Mouse (Mus musculus) hindbrain, embryonic 14.5 days (tissue): ENCODE measurements around the gene Col5a2. TPM values are rescaled to one million over a fixed set of nuclear protein-coding genes. Genes with fewer than 3 reads are reported as not detected.
A peak's percentile ranks its signal among the peaks of the same experiment; 100 is the strongest.

Experiments
- ATAC-seq: fragments of 200-750 bp; cut with Nextera tagmentation; 2 replicates; pipeline ENCODE4 v1.8.0; 2017; ENCODE audit warnings: moderate number of reproducible peaks, mild to moderate bottlenecking, moderate TSS enrichment, moderate library complexity; ENCODE audit not compliant: low FRiP score
- DNase-seq: peaks from one replicate; pipeline ENCODE4 v3.0.0-alpha.2; 2015; ENCODE audit warnings: low spot score
- H3K27ac ChIP-seq: fragments of 300-500 bp; sonication (generic); 2 replicates; pipeline ENCODE4 v1.5.1; 2014; ENCODE audit warnings: mild to moderate bottlenecking, moderate library complexity
- H3K27me3 ChIP-seq: fragments of 300-500 bp; sonication (generic); 2 replicates; pipeline ENCODE4 v1.6.1; 2014; ENCODE audit warnings: mild to moderate bottlenecking, low read length, mixed read lengths; ENCODE audit not compliant: control insufficient read depth, insufficient read depth
- H3K36me3 ChIP-seq: fragments of 300-500 bp; sonication (generic); replicated peaks from 2 replicates; pipeline ENCODE4 v1.6.1; 2014; ENCODE audit not compliant: control insufficient read depth, insufficient read depth
- H3K4me1 ChIP-seq: fragments of 300-500 bp; sonication (generic); replicated peaks from 2 replicates; pipeline ENCODE4 v1.6.1; 2014; ENCODE audit warnings: antibody characterized with exemption, low read length, mixed read lengths; ENCODE audit not compliant: control insufficient read depth, insufficient read depth
- H3K4me2 ChIP-seq: fragments of 300-500 bp; sonication (generic); replicated peaks from 2 replicates; pipeline ENCODE4 v1.6.1; 2014; ENCODE audit warnings: mild to moderate bottlenecking, moderate library complexity
- H3K4me3 ChIP-seq: fragments of 300-500 bp; sonication (generic); replicated peaks from 2 replicates; pipeline ENCODE4 v1.5.1; 2014; ENCODE audit warnings: mild to moderate bottlenecking, low read length
- H3K9ac ChIP-seq: fragments of 300-500 bp; sonication (generic); 2 replicates; pipeline ENCODE4 v1.6.1; 2014
- H3K9me3 ChIP-seq: fragments of 300-500 bp; sonication (generic); 2 replicates; pipeline ENCODE4 v1.6.1; 2016; ENCODE audit warnings: low read length; ENCODE audit not compliant: control insufficient read depth
- WGBS: fragments of 180-500 bp; shearing (Covaris S2); extraction: QIAGEN DNeasy Blood & Tissue Kit; methylation state at CpG from one replicate; pipeline ENCODE4 v1.1.7; 2014; 5-methylcytosine and 5-hydroxymethylcytosine counted together
- polyA plus RNA-seq: library from polyadenylated mRNA; unstranded; fragments of >200 nt; fragmentation: Nextera tagmentation; extraction: Ambion mirVana; gene quantifications from 2 replicates; pipeline ENCODE4 v1.2.1, GENCODE M21; 2014

Col5a2 gene
- polyA plus RNA-seq, 1 experiment from 2014 or later: 15.0 TPM

- WGBS: 66% methylated on average over 6 of the region's 6 CpGs
- H3K4me1 ChIP-seq: 0 out of 2 replicates have a peak, but pooled peaks cover 9% of the 10 kb centered on the region
- H3K27ac ChIP-seq: no peak overlapping the region
- DNase-seq (no peak), ATAC-seq (no peak)
- peak overlapping the region; percentile 33 for H3K4me3 ChIP-seq
- H3K9me3 ChIP-seq: no peaks in the 10 kb centered on the region
- peak overlapping the region; percentile 51; the same call in 1 of the 2 replicates for H3K9ac ChIP-seq
- H3K36me3 ChIP-seq: no peaks in the 10 kb centered on the region
- H3K27me3 ChIP-seq: no peaks in the 10 kb centered on the region
- H3K4me2 ChIP-seq: peak overlapping the region; percentile 57
These were observed 1.6 kb downstream of the Col5a2 start for GRCm38 (mm10) chr1:45501437-45501836.

DNA sequence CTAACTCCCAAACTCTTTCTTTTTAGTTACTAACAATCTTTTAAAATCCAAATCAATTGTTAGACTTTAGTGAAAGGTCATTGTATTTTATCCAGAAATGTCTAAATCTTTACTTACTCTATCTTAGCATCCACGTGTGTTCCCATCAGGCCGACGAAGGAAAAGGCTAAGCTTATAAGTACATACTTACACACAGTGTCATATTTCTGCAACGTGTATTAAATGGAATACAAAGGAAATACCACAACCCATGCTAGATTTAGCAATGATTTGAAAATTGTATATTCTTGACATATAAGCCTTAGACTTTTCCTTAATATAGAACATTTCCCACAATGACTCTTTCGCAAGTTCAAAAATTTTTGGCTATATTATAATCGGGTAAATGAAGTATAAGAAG is 2.6 kb downstream of the Col5a2 start:
- 89% methylated on average over 6 of the region's 6 CpGs for WGBS
- DNase-seq: no peak
- H3K27ac ChIP-seq: no peak overlapping the region
- H3K36me3 ChIP-seq: no peaks in the 10 kb centered on the region
- no peak for ATAC-seq
- H3K9ac ChIP-seq: no peak overlapping the region
- no peak overlapping the region for H3K4me2 ChIP-seq
- H3K27me3 ChIP-seq: no peaks in the 10 kb centered on the region
- H3K4me3 ChIP-seq: no peak overlapping the region
- H3K4me1 ChIP-seq: 0 out of 2 replicates have a peak, but pooled peaks cover 9% of the 10 kb centered on the region
- H3K9me3 ChIP-seq: no peaks in the 10 kb centered on the region

DNA sequence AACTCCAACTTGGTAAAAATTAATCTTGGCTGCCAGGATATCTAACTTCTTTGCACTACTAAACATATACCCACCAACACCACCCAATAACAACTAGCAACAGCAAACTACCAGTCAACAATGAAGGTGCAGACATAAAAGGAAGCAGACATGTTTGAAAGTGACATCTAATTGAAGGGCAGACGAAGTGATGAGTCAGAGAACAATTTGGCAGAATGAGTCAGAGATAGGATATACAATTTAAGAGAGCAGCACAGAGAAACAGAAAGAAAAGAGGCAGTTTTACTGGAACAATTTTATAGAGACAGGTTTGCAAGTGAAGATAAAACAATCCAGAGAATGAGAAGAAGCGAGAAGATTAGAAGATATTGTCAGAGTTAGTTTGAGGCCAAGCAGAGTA is 8.1 kb downstream of the Col5a2 start:
- Histone ChIP-seq H3K27ac (no peak overlapping the region), H3K9me3 (no peaks in the 10 kb centered on the region), H3K4me3 (no peak overlapping the region), H3K4me1 (no peaks in the 10 kb centered on the region), H3K9ac (no peak overlapping the region), H3K4me2 (no peak overlapping the region), H3K36me3 (no peaks in the 10 kb centered on the region), H3K27me3 (no peaks in the 10 kb centered on the region)
- WGBS: 91% methylated on average over 2 of the region's 2 CpGs
- ATAC-seq (no peak), DNase-seq (no peak)

DNA sequence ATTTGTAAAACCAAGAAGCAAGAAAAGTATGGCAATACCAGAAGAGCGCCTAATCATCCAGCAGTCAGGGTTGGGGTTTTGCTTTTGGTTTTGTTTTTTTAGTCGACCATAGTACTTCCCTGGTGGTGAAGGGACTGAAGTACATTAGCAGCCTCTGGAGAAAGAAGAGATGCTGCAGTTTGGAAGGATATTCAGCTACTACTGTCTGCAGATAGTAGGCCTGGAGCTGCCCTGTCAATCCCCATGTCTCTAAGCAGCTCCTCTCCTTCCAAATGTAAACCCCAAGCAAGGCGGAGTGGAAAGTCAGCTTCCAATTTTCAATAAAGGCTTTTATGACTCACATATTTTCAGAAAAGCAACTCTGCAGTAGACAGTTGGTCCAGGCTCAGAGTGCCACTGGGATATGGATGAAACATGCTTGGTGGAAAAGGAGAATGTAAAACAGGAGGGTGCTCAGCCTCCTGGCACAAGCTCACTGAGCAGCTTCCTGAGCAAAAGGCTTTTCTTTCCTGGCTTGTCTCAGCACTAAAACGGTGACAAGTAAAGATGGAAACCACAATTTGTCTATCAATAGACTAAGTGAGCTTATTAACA is 10.9 kb downstream of the Col5a2 start:
- Histone ChIP-seq H3K4me1 (no peaks in the 10 kb centered on the region), H3K27ac (no peak overlapping the region), H3K9ac (no peak overlapping the region), H3K4me3 (no peak overlapping the region), H3K27me3 (no peaks in the 10 kb centered on the region), H3K4me2 (no peak overlapping the region), H3K36me3 (no peaks in the 10 kb centered on the region), H3K9me3 (no peaks in the 10 kb centered on the region)
- 84% methylated on average over 4 of the region's 4 CpGs for WGBS
- no peak for DNase-seq
- no peak for ATAC-seq

DNA sequence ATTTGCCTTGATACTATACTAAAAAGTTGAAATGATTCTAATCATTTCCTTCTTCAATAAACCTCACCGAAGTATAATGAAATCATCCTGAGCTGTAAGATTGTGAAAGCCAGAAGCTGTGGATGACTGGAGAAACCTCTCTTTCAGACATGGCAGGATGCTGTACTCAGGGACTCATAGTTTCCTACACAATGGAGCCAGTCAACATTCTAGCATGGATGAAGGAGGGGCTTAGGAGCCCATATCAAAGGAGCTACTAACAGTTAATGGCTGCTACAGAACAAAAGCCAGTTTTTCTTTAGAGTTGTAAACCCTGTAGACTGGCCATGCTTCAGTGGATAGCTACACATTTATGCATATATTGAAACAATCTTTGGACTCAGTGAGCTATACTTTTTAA is 12.6 kb downstream of the Col5a2 start:
- Histone ChIP-seq H3K36me3 (no peaks in the 10 kb centered on the region), H3K9me3 (no peaks in the 10 kb centered on the region), H3K27ac (no peak overlapping the region), H3K4me1 (no peaks in the 10 kb centered on the region), H3K9ac (no peak overlapping the region), H3K4me2 (no peak overlapping the region), H3K27me3 (no peaks in the 10 kb centered on the region), H3K4me3 (no peak overlapping the region)
- WGBS: 83% methylated on average over 1 of the region's 1 CpGs
- DNase-seq (no peak), ATAC-seq (no peak)

GRCm38 (mm10) chr1:45488291-45488690 is 14.8 kb downstream of the Col5a2 start:
- Histone ChIP-seq H3K36me3 (no peaks in the 10 kb centered on the region), H3K4me2 (no peak overlapping the region), H3K27me3 (no peaks in the 10 kb centered on the region), H3K4me1 (no peaks in the 10 kb centered on the region), H3K4me3 (no peak overlapping the region), H3K9ac (no peak overlapping the region), H3K9me3 (no peaks in the 10 kb centered on the region), H3K27ac (no peak overlapping the region)
- DNase-seq (no peak), ATAC-seq (no peak)
- WGBS: 88% methylated on average over 1 of the region's 1 CpGs

DNA sequence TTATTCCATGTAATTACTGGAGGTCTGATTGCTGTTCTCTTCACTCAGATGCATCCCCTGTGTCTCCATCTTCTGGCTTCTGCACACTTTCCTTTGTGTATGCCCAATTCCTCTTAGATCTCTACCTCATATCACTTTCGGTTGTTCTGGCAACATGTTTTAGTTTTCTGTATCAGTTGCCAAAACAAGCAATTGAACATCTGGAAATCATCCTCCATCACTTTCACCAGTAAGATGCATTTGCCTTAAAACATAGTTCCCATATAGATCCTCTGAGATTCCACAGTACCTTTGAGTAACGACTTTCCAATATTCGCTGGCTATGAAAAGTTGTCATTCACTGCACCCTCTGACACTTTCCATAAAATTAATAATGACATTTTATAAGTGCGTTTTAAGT is 20.1 kb downstream of the Col5a2 start:
- no peak for DNase-seq

GRCm38 (mm10) chr1:45481876-45482275 is 21.2 kb downstream of the Col5a2 start:
- no peak for DNase-seq
- Histone ChIP-seq H3K9ac (no peak overlapping the region), H3K27ac (no peak overlapping the region), H3K9me3 (no peaks in the 10 kb centered on the region), H3K4me1 (no peaks in the 10 kb centered on the region), H3K4me3 (no peak overlapping the region), H3K27me3 (no peaks in the 10 kb centered on the region), H3K36me3 (no peaks in the 10 kb centered on the region), H3K4me2 (no peak overlapping the region)
- no peak for ATAC-seq
- 94% methylated on average over 1 of the region's 1 CpGs for WGBS

More for the DNA sequence above, 20.1 kb downstream of the Col5a2 start:
- H3K4me1 ChIP-seq: no peaks in the 10 kb centered on the region
- WGBS: 92% methylated on average over 4 of the region's 4 CpGs
- no peak for ATAC-seq
- no peak overlapping the region for H3K9ac ChIP-seq
- no peaks in the 10 kb centered on the region for H3K36me3 ChIP-seq
- H3K27me3 ChIP-seq: no peaks in the 10 kb centered on the region
- no peak overlapping the region for H3K4me2 ChIP-seq
- no peak overlapping the region for H3K27ac ChIP-seq
- H3K9me3 ChIP-seq: no peaks in the 10 kb centered on the region
- no peak overlapping the region for H3K4me3 ChIP-seq

DNA sequence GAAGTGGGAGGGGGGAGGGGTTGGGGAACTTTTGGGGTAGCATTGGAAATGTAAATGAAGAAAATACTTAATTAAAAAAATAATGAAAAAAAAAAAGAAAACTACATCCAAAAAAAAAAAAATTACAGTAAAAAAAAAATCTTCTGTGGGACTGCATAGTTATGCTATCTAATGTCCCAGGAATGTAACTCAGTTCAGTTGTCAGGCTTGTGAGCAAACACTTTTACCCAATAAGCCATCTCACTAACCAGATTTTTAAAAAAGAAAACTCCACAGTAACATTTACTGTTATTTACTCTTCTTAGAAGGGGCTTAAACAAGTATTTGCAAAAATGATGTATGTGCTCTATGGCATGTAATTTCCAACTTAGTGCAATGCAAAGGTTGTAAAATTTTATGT is 24.0 kb downstream of the Col5a2 start:
- Histone ChIP-seq H3K9me3 (no peaks in the 10 kb centered on the region), H3K4me3 (no peak overlapping the region), H3K36me3 (no peaks in the 10 kb centered on the region), H3K4me1 (no peaks in the 10 kb centered on the region), H3K27me3 (no peaks in the 10 kb centered on the region), H3K27ac (no peak overlapping the region), H3K9ac (no peak overlapping the region), H3K4me2 (no peak overlapping the region)
- ATAC-seq: no peak
- DNase-seq: no peak

DNA sequence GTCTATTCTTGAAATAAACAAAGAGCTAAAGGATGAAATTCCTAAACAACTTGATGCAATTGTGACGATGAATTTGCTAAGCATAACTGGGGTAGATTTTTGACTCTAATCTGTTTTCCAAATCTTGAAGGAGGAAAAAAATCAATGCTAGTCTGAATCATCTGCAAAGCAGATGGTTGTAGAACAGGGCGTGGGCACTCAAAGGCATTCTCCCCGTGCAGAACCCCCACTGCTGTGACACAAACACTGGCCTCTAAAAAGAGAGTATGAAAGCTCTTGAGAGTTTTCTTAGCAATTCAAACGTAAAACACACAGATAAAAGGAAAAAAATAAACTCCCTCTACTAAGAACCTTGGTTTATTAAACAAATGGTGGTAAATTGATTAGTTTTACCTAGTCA is 30.3 kb downstream of the Col5a2 start:
- 51% methylated on average over 4 of the region's 4 CpGs for WGBS

More for the DNA sequence above, 30.3 kb downstream of the Col5a2 start:
- Histone ChIP-seq H3K36me3 (no peaks in the 10 kb centered on the region), H3K27ac (no peak overlapping the region), H3K9ac (no peak overlapping the region), H3K4me3 (no peak overlapping the region), H3K4me1 (no peaks in the 10 kb centered on the region), H3K9me3 (no peaks in the 10 kb centered on the region), H3K27me3 (no peaks in the 10 kb centered on the region), H3K4me2 (no peak overlapping the region)
- no peak for DNase-seq
- ATAC-seq: no peak
